Mouse (Mus musculus) kidney, embryonic 14.5 days (tissue): ENCODE results near the gene Pam. TPM values are rescaled to one million over a fixed set of nuclear protein-coding genes. Genes with fewer than 3 reads are reported as not detected.

Source experiments
- ATAC-seq: fragments of 200-750 bp; cut with Nextera tagmentation; 2 replicates; pipeline ENCODE4 v1.8.0; 2017; ENCODE audit warnings: moderate number of reproducible peaks, mild to moderate bottlenecking, moderate TSS enrichment, moderate library complexity; ENCODE audit not compliant: low FRiP score, low TSS enrichment
- H3K27ac ChIP-seq: fragments of 300-500 bp; sonication (generic); 2 replicates; pipeline ENCODE4 v1.5.1; 2014; ENCODE audit warnings: low read depth, mild to moderate bottlenecking, low read length, moderate library complexity, mixed read lengths
- H3K27me3 ChIP-seq: fragments of 300-500 bp; sonication (generic); 2 replicates; pipeline ENCODE4 v1.6.1; 2014; ENCODE audit warnings: mild to moderate bottlenecking, low read length; ENCODE audit not compliant: control insufficient read depth, insufficient read depth
- H3K36me3 ChIP-seq: fragments of 300-500 bp; sonication (generic); 2 replicates; pipeline ENCODE4 v1.6.1; 2014; ENCODE audit warnings: low read length, mixed read lengths; ENCODE audit not compliant: control insufficient read depth, insufficient read depth
- H3K4me1 ChIP-seq: fragments of 300-500 bp; sonication (generic); 2 replicates; pipeline ENCODE4 v1.6.1; 2014; ENCODE audit warnings: low read length, mixed read lengths; ENCODE audit not compliant: control insufficient read depth, insufficient read depth
- H3K4me2 ChIP-seq: fragments of 300-500 bp; sonication (generic); replicated peaks from 2 replicates; pipeline ENCODE4 v1.6.1; 2014; ENCODE audit warnings: low read depth, mild to moderate bottlenecking, low read length
- H3K4me3 ChIP-seq: fragments of 300-500 bp; sonication (generic); 2 replicates; pipeline ENCODE4 v1.5.1; 2014; ENCODE audit warnings: mild to moderate bottlenecking, low read length
- H3K9ac ChIP-seq: fragments of 300-500 bp; sonication (generic); 2 replicates; pipeline ENCODE4 v1.6.1; 2014; ENCODE audit warnings: low read depth, mild to moderate bottlenecking, low read length, moderate library complexity
- H3K9me3 ChIP-seq: fragments of 300-500 bp; sonication (generic); 2 replicates; pipeline ENCODE4 v1.6.1; 2016; ENCODE audit warnings: low read length; ENCODE audit not compliant: control insufficient read depth
- WGBS: fragments of 180-500 bp; shearing (Covaris S2); extraction: QIAGEN DNeasy Blood & Tissue Kit; methylation state at CpG from one replicate; pipeline ENCODE4 v1.1.7; 2014; 5-methylcytosine and 5-hydroxymethylcytosine counted together
- polyA plus RNA-seq: library from polyadenylated mRNA; unstranded; fragments of >200 nt; fragmentation: Nextera tagmentation; extraction: Ambion mirVana; gene quantifications from 2 replicates; pipeline ENCODE4 v1.2.1, GENCODE M21; 2014

Gene Pam
- polyA plus RNA-seq, 1 experiment from 2014 or later = 31.9 TPM

GRCm38 (mm10) chr1:97926789-97927188 lies 168.7 kb downstream of the Pam start:
- Histone ChIP-seq H3K4me2 (no peak overlapping the region), H3K9me3 (no peaks in the 10 kb centered on the region), H3K4me1 (no peaks in the 10 kb centered on the region), H3K27ac (no peak overlapping the region), H3K4me3 (no peak overlapping the region), H3K27me3 (no peaks in the 10 kb centered on the region), H3K36me3 (no peaks in the 10 kb centered on the region), H3K9ac (no peak overlapping the region)
- no peak for ATAC-seq
- 68% methylated on average over 7 of the region's 7 CpGs for WGBS

DNA sequence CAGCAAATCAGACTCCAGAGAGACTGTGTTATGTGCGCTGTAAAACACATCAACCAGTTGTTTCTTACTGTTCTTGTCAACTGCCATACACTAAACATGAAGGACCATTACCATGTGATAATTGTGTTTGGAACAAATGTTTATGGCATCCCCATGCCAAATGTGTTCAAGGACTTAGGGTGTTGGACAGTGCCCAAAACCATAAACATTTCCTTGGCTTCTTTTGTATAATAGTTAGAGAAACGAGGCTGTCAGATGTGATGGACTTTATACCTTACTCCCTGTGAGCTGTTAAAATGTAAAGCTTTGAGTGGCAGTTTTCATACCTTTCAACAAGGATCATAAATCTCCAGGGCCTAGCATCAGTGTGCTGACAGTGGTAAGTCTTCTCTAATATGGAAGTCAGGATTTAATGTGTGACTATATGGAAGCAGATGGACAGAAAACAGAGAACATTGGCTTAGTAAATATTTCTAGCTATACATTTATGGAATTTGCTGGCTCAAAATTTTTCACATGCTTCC lies 169.4 kb downstream of the Pam start:
- no peak for ATAC-seq
- H3K27me3 ChIP-seq = no peaks in the 10 kb centered on the region
- WGBS = 68% methylated on average over 2 of the region's 2 CpGs
- H3K9ac ChIP-seq = no peak overlapping the region
- no peaks in the 10 kb centered on the region for H3K4me1 ChIP-seq
- H3K36me3 ChIP-seq = no peaks in the 10 kb centered on the region
- no peaks in the 10 kb centered on the region for H3K9me3 ChIP-seq
- H3K4me2 ChIP-seq = no peak overlapping the region
- H3K27ac ChIP-seq = no peak overlapping the region
- no peak overlapping the region for H3K4me3 ChIP-seq

GRCm38 (mm10) chr1:97922395-97922794 lies 173.1 kb downstream of the Pam start:
- no peak overlapping the region for H3K27ac ChIP-seq
- no peak overlapping the region for H3K9ac ChIP-seq
- no peak for ATAC-seq
- no peaks in the 10 kb centered on the region for H3K4me1 ChIP-seq
- H3K27me3 ChIP-seq = no peaks in the 10 kb centered on the region
- H3K9me3 ChIP-seq = no peaks in the 10 kb centered on the region
- 81% methylated on average over 6 of the region's 6 CpGs for WGBS
- no peaks in the 10 kb centered on the region for H3K36me3 ChIP-seq
- no peak overlapping the region for H3K4me3 ChIP-seq
- no peak overlapping the region for H3K4me2 ChIP-seq

- H3K4me1 ChIP-seq = no peaks in the 10 kb centered on the region
- no peak overlapping the region for H3K9ac ChIP-seq
- no peaks in the 10 kb centered on the region for H3K27me3 ChIP-seq
- H3K27ac ChIP-seq = no peak overlapping the region
- 80% methylated on average over 1 of the region's 1 CpGs for WGBS
- H3K4me2 ChIP-seq = no peak overlapping the region
- no peaks in the 10 kb centered on the region for H3K9me3 ChIP-seq
- ATAC-seq = no peak
- H3K36me3 ChIP-seq = no peaks in the 10 kb centered on the region
- no peak overlapping the region for H3K4me3 ChIP-seq
Measured at GRCm38 (mm10) chr1:97921886-97922285, 173.6 kb downstream of the Pam start.

DNA sequence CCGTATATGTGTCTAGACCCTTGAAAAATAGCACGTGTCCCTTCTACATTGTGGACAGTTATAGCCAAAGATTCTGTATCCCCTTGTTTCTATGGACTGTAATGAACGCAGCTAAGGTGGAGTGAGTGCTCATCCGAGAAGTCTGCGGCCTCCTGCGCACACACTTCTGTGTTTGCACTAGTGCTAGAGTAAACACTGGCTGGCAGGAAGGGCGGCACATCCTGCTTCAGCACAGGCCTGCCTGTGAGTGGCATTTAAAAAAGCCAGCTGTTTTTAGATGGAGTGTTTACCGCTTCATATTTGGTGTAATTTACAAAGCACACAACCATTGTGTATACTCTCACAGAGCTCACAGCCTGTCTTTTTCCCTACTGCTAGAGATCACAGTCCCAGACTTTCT lies 177.0 kb downstream of the Pam start:
- H3K9me3 ChIP-seq = no peaks in the 10 kb centered on the region
- peak; percentile 91 for ATAC-seq
- H3K4me3 ChIP-seq = no peak overlapping the region
- H3K4me1 ChIP-seq = no peaks in the 10 kb centered on the region
- H3K4me2 ChIP-seq = no peak overlapping the region; the same call in 1 of the 2 replicates
- H3K27ac ChIP-seq = no peak overlapping the region
- 15% methylated on average over 8 of the region's 8 CpGs for WGBS
- H3K27me3 ChIP-seq = no peaks in the 10 kb centered on the region
- H3K36me3 ChIP-seq = no peaks in the 10 kb centered on the region
- no peak overlapping the region for H3K9ac ChIP-seq

GRCm38 (mm10) chr1:97916971-97917234 lies 178.5 kb downstream of the Pam start:
- Histone ChIP-seq H3K4me3 (no peak overlapping the region), H3K9me3 (no peaks in the 10 kb centered on the region), H3K27ac (no peak overlapping the region), H3K4me2 (no peak overlapping the region), H3K27me3 (no peaks in the 10 kb centered on the region), H3K9ac (no peak overlapping the region), H3K36me3 (no peaks in the 10 kb centered on the region), H3K4me1 (no peaks in the 10 kb centered on the region)
- WGBS = 77% methylated on average over 2 of the region's 2 CpGs
- ATAC-seq = no peak

GRCm38 (mm10) chr1:97916218-97916970 lies 179.1 kb downstream of the Pam start:
- no peaks in the 10 kb centered on the region for H3K27me3 ChIP-seq
- no peaks in the 10 kb centered on the region for H3K36me3 ChIP-seq
- ATAC-seq = no peak
- H3K4me2 ChIP-seq = no peak overlapping the region
- no peak overlapping the region for H3K9ac ChIP-seq
- H3K4me1 ChIP-seq = no peaks in the 10 kb centered on the region
- 83% methylated on average over 12 of the region's 12 CpGs for WGBS
- no peaks in the 10 kb centered on the region for H3K9me3 ChIP-seq
- H3K4me3 ChIP-seq = no peak overlapping the region
- H3K27ac ChIP-seq = no peak overlapping the region

- H3K4me3 ChIP-seq = no peak overlapping the region
- no peak overlapping the region for H3K4me2 ChIP-seq
- H3K27ac ChIP-seq = no peak overlapping the region
- no peaks in the 10 kb centered on the region for H3K27me3 ChIP-seq
- H3K9ac ChIP-seq = no peak overlapping the region
- WGBS = 86% methylated on average over 10 of the region's 10 CpGs
- H3K4me1 ChIP-seq = no peaks in the 10 kb centered on the region
- ATAC-seq = no peak
- H3K9me3 ChIP-seq = no peaks in the 10 kb centered on the region
- H3K36me3 ChIP-seq = no peaks in the 10 kb centered on the region
Measured at GRCm38 (mm10) chr1:97915726-97916125, 179.7 kb downstream of the Pam start.

DNA sequence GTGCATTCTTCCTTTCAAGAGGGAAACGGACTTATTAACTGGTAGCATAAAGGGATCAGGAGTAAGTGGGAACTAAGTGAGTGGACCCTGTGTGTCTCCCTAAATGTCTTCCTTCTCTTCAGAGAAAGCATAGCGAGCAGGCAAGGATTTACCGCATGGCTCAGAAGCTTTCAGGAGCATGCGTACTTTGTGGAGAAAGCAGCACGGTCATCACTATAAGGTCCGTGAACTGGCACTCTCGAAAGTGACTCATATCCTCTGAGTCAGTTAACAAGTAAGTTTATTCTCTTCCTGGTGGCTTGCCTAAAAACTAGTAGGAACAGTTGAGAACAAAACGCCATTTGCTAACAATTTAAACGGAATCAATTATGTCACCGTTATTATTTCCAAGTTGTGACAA lies 184.6 kb downstream of the Pam start:
- no peaks in the 10 kb centered on the region for H3K4me1 ChIP-seq
- H3K27ac ChIP-seq = no peak overlapping the region
- no peaks in the 10 kb centered on the region for H3K9me3 ChIP-seq
- 81% methylated on average over 10 of the region's 10 CpGs for WGBS
- H3K4me2 ChIP-seq = no peak overlapping the region
- no peaks in the 10 kb centered on the region for H3K36me3 ChIP-seq
- no peak overlapping the region for H3K9ac ChIP-seq
- no peaks in the 10 kb centered on the region for H3K27me3 ChIP-seq
- H3K4me3 ChIP-seq = no peak overlapping the region
- no peak for ATAC-seq
